Mouse (Mus musculus): ENCODE results near the gene Ptchd3.

GRCm38 (mm10) chr11:121804258-121805027, 25.6 kb upstream of the Ptchd3 start:
- no peak for TF ChIP-seq POLR2A (IDR thresholded peaks at IDR 0.05; ENCODE audit: borderline replicate concordance, control insufficient read depth, low read depth, low read length)
- TF ChIP-seq CTCF (IDR thresholded peaks at IDR 0.05; ENCODE audit: control insufficient read depth, insufficient read depth, low read length): no peak

All from bone marrow, adult 2 months (tissue).